Mouse (Mus musculus): ENCODE data around the gene Nid1.
A peak's percentile ranks its signal among the peaks of the same experiment; 100 is the strongest.
"Not testable (repeated sequence)": the region's sequence is repeated elsewhere in the genome, so short reads cannot be mapped to it uniquely, and the experiment has no call there.

The Nid1 gene

DNA sequence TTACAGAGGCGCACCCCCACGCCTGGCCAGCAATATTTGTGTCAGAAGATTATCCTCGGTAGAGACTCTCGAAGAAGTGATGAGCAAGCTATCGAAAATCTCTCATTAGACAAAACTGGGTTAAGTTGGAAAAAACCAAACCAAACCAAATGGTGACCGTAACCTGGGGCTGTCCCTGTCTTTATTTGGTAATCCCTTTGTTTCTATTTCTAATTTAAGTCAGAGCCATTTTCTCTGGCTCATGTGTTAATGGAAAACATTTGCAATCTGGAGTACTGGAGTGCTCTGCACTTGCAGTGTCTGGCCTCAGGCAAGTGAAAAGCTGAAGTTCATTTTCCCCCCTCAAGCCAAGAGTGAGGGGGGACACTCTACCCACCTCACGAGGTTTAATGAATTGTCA lies 16.9 kb downstream of the Nid1 start:
- DNase-seq: not testable (repeated sequence)

GRCm38 (mm10) chr13:13455632-13456492 lies 18.5 kb downstream of the Nid1 start:
- DNase-seq: not testable (repeated sequence)

DNA sequence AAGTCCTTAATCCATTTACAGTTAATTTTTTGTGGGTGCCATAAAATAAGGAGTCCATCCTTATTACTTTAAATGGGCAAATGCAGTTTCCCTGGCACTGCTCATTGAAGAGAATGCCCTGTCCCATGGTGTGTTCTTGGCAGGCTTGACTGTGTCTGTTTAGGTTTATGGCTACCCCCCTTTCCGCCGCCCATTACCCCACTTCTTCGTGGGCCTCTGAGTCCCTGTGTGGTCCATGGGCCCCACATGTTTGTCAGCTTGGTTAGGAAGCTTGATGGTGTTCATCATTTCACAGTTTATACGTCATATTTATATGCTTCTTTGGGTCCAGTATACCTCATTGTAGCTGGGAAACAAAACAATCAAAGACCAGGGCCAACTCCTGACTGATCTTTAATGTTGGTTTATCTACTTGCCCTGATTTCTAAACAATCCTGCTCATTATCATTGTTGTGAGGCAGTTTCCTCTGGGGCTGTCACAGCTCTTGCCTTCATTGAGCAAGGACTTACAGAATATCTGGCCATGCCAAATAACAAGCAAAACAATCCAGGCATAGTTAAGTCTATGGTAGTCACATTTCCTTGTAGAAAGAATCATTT lies 20.9 kb downstream of the Nid1 start:
- no peak for DNase-seq

DNA sequence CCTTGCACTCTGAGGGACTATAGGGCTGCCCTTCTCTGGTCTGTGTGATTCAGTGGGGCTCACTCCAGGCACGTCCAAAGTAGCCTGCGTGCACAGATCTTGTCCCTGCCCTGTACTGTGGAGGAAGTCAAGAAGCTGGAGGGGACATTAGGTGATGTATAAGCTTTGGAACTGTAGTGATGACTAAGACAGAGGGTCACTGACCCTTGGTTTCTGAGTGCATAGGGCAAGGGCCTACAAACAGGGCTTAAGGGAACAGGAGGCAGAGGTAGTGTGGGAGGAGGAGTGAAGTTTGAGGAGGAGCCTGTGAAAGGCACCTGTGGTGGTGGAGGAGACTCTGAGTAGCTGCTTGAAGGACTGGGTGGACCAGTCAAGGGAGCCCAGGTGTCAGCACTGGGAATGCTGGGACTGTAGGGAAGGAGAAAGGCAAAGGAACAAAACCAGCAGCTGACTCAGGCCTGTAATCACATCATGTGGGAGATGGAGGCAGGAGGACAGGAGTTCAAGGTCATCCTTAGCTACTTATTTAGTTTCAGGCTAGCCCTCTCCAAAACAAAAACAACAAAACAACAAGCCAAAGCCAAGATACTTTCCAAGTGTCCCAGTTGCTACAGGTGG lies 23.3 kb downstream of the Nid1 start:
- DNase-seq: no peak

DNA sequence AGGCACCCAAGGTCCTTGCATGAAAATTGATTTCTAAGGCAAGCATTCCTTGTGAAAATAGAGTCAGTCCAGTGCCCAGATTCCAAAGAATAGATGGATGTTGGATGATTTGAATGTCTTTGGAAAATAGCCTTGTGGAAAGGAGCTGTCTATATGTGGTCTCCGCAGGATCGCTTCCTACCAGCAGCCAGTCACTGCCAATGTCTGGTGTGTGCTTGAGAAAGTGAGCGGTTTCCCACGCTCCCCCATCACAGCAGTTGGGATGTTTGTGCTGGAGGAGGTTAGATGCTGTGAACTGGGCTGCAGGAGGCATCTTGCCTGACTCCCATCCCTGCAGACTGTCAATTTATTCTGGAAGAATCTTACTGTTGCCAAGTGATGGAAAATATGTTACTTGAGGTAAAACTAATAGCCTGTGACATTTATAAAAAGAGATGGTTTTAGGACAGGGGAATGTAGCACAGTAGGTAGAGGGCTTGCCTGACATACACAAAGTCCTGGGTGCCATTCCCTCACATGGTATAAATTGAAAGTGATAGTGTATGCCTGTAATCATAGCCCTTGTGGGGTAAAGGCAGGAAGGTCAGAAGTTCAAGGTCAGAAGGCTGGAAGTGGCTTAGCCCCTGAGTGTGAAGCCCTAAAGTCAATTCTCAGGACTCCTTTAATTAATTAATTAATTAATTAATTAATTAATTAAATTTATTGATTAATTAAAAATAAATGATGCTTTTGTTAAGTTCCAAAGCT lies 24.3 kb downstream of the Nid1 start:
- no peak for DNase-seq

DNA sequence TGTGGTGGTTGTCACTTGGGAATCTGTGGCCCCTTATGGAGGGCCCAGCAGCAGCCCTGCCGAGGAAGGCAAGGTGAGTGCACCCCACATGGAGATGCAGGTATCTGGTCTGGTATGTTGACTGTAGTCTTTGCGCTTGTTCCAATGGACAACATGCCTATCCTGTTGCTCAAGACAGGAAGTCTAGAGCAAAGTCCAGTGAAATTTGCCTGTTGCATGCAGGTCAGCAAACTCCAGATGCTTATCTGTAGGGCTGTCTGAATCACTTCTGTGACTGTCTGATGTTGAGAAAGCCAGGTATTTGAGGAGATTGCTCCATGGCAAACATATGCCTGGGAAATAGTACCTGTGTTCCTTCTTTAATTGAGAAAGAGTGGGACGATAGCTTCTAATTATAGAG lies 26.6 kb downstream of the Nid1 start:
- no peak for DNase-seq

DNA sequence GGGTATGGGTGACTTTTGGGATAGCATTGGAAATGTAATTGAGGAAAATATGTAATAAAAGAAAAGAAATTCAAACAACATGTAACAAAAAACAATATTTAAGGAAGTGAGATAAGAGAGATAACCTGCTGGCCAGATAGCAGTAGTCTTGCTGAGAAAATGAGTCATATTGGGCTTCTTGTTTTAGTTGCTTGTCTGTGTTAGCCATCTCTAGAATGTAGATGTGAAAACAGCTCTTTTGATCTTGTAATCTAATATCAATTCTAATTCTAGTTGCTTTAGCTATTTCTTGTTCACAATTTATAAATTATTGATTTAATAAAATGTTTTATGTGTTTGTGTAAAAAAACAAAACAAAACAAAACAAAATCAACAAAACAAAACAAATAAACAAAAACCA lies 29.9 kb downstream of the Nid1 start:
- not testable (repeated sequence) for DNase-seq

DNA sequence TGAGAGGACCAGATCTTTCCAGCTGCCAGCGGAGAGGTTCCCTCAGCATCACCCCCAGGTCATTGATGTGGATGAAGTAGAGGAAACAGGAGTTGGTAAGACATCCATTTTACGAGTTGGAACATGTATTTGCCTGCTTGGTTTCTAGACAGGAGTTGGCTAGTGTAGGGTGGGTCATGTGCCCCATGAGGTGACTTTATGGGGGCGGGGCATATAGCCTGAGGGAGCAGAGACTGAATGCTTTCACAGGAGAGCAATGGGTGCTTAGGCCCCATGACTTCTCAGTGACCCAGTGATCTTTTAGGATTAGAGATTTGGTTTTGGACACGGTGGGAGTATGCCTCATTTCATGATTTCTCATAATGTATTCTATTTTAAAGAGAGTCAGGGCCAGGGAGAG lies 31.2 kb downstream of the Nid1 start:
- DNase-seq: no peak

GRCm38 (mm10) chr13:13471334-13471757 lies 34.0 kb downstream of the Nid1 start:
- DNase-seq: peak; percentile 24

DNA sequence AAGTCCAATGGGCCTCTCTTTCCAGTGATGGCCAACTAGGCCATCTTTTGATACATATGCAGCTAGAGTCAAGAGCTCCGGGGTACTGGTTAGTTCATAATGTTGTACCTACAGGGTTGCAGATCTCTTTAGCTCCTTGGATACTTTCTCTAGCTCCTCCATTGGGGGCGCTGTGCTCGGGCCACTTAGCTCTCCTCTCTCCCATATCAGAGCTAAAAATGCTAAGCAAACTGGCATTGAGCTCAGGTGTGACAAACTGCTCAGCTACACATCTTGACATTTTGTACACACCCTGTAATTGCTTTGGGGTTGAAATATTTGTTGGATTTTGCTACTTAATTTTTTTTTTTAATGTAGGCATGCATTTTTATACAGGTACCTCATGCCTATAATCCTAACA lies 37.1 kb downstream of the Nid1 start:
- DNase-seq: not testable (repeated sequence)

DNA sequence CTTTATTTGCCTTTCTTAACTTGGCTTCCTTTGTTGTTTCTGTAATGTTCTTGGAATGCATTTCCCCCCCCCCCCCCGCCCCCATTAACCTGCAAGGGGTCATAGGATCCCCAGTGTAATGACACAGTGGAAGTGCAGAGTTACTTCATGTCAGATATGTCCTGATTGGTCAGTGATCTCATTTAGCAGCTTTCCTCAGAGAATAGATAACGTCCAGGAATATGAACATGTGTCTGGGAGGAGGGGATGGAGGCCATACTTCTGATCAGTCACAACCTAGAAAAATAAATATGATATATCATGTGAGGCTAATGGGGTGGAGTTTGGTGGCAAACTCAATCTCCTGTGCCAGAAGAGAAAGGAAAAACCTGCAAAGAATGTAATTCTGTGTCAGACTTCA lies 37.6 kb downstream of the Nid1 start:
- DNase-seq: no peak

DNA sequence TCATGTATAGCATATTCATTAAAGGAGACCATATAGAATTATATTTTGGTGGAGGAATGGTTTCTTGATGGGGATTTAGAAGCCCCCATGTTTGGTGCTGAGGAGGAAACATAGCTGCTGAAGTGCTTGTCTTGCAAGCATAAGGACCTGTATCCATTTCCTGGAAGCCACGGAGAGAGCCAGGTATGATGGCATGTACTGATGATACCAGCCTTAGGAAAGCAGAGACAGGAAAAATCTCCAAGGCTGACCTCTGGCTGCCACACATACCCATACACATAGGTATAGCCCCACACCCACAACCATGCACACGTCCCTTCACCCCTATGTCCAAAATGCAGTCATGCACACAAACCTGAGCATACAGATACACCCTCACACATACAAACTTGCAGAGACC lies 39.2 kb downstream of the Nid1 start:
- DNase-seq: no peak

- no peak for DNase-seq
Measured at GRCm38 (mm10) chr13:13477046-13477445, 39.7 kb downstream of the Nid1 start.

GRCm38 (mm10) chr13:13479986-13480385 lies 42.6 kb downstream of the Nid1 start:
- no peak for DNase-seq

DNA sequence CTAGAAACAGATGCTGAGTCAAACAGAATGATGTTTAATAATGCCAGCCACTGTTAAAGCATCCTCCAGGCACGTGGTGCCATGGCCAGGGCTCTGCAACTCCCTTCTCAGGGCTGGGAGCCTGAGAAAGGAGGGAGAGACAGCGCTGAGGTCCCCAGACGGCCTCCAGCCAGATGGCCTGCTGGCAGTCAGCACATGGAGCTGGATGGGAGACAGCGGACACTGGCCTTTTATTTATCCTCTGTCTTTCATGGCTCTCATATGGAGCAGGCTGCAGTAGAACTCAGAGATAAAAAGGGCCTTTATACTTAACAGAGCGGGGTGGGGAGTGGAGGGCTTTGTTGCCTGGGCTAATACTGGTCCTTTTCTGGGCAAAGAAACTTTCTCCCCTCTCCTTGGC lies 43.7 kb downstream of the Nid1 start:
- no peak for DNase-seq

- no peak for DNase-seq
Measured at GRCm38 (mm10) chr13:13481875-13482674, 44.7 kb downstream of the Nid1 start.

GRCm38 (mm10) chr13:13484351-13484751 lies 47.0 kb downstream of the Nid1 start:
- no peak for DNase-seq

DNA sequence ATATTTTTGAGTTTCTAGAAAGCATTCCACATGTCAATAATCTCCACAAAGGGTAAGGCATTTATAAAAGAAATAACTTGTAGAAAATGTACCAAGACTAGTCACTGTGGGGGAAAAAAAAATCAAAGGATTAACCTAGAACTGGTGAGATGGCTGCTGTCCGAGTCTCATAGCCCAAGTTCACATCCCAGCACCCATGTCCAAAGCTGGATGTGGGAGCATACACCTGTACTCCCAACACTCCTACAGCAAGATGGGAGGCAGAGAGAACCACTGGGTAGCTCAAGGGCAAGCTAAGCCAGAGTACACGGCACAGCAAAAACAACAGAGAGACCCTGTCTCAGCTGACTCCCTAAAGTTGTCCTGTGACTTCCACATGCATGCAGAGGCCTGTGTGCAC lies 47.5 kb downstream of the Nid1 start:
- DNase-seq: no peak

- no peak for DNase-seq
Measured at GRCm38 (mm10) chr13:13485682-13486081, 48.3 kb downstream of the Nid1 start.

DNA sequence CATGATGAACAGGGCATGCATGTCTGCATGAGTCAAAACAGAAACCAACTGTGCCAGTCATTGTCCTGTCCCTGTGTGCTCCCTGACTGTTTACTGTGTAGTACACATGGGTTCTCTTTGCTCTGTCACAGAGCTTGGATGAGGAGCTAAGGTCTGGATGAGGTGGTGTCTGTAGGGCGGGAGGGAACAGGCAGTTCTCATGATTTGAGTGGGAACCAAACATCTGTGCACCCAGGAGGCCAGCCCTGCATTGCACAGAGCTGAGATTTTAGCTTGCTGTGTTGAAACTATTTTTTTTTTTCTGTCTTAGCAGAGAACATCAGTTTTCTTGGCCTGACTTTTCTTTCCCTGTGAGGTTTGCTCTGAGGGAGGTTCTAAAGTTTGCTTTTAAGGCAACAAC lies 50.5 kb downstream of the Nid1 start:
- DNase-seq: no peak

DNA sequence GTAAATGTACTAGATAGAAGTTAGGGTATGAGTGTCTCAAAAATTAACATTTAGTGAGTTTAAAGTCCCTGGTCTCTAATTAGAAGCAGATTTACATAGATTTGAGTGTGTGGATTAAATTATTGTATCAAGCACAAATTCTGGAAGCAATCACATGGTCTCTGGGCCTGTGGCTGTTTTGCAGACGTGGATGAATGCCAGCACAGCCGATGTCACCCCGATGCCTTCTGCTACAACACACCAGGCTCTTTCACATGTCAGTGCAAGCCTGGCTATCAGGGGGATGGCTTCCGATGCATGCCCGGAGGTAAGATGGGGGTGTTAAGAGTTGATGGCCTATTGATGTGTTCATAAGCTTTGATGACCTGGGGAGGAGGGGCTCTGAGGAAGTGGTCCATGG lies 52.5 kb downstream of the Nid1 start:
- DNase-seq: no peak

- DNase-seq: no peak
Measured at GRCm38 (mm10) chr13:13492151-13492550, 54.8 kb downstream of the Nid1 start.

DNA sequence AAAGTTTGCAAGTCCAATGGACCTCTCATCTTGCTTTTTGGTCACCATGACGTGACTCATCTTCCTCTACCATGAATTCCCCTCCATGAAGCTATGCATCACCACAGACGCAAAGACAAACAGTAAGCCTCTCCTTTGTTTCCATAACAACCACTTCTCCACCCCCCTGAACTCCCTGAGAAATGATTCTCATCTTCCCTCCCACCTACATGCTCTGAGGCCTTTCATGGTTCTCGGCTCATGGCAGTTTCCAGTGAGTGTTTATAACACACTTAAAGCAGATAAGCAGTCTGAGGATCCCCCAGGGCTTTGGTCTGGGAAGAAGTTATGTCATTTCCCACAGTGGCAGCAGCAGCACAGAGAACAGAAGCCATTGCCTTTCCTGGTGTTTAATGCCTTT lies 56.2 kb downstream of the Nid1 start:
- DNase-seq: no peak
